Mouse (Mus musculus) liver, embryonic 15.5 days (tissue): ENCODE measurements around the gene Pik3ca. TPM values are rescaled to one million over a fixed set of nuclear protein-coding genes. Genes with fewer than 3 reads are reported as not detected.

Experiments used
- ATAC-seq: fragments of 200-750 bp; cut with Nextera tagmentation; 2 replicates; pipeline ENCODE4 v1.8.0; 2017; ENCODE audit warnings: moderate number of reproducible peaks, mild to moderate bottlenecking, moderate library complexity; ENCODE audit not compliant: insufficient read depth
- H3K27ac ChIP-seq: fragments of 300-500 bp; sonication (generic); replicated peaks from 2 replicates; pipeline ENCODE4 v1.5.1; 2015; ENCODE audit warnings: mild to moderate bottlenecking, inconsistent platforms
- H3K27me3 ChIP-seq: fragments of 300-500 bp; sonication (generic); 2 replicates; pipeline ENCODE4 v1.6.1; 2015; ENCODE audit warnings: mild to moderate bottlenecking, inconsistent platforms
- H3K36me3 ChIP-seq: fragments of 300-500 bp; sonication (generic); replicated peaks from 2 replicates; pipeline ENCODE4 v1.6.1; 2015; ENCODE audit warnings: moderate library complexity, mild to moderate bottlenecking, inconsistent platforms
- H3K4me1 ChIP-seq: fragments of 300-500 bp; sonication (generic); replicated peaks from 2 replicates; pipeline ENCODE4 v1.6.1; 2015; ENCODE audit warnings: inconsistent platforms
- H3K4me2 ChIP-seq: fragments of 300-500 bp; sonication (generic); 2 replicates; pipeline ENCODE4 v1.6.1; 2015; ENCODE audit warnings: moderate library complexity, mild to moderate bottlenecking, inconsistent platforms
- H3K4me3 ChIP-seq: fragments of 300-500 bp; sonication (generic); replicated peaks from 2 replicates; pipeline ENCODE4 v1.5.1; 2015; ENCODE audit warnings: mild to moderate bottlenecking, inconsistent platforms
- H3K9ac ChIP-seq: fragments of 300-500 bp; sonication (generic); 2 replicates; pipeline ENCODE4 v1.6.1; 2015; ENCODE audit warnings: moderate library complexity, mild to moderate bottlenecking, inconsistent platforms
- H3K9me3 ChIP-seq: fragments of 300-500 bp; sonication (generic); replicated peaks from 2 replicates; pipeline ENCODE4 v1.6.1; 2016; ENCODE audit warnings: inconsistent platforms
- WGBS: fragments of 180-500 bp; shearing (Covaris S2); methylation state at CpG from one replicate; pipeline ENCODE4 v1.1.7; 2015; ENCODE audit warnings: mixed read lengths; ENCODE audit not compliant: insufficient replicate concordance; 5-methylcytosine and 5-hydroxymethylcytosine counted together
- polyA plus RNA-seq: library from polyadenylated mRNA; unstranded; fragments of >200 nt; fragmentation: Nextera tagmentation; extraction: Ambion mirVana; gene quantifications from 2 replicates; pipeline ENCODE4 v1.2.1, GENCODE M21; 2015

The Pik3ca gene
- polyA plus RNA-seq, 1 experiment from 2014 or later, result 2.4 TPM

- H3K27ac ChIP-seq, result no peak overlapping the region
- H3K4me2 ChIP-seq, result no peak overlapping the region
- no peaks in the 10 kb centered on the region for H3K27me3 ChIP-seq
- H3K9ac ChIP-seq, result no peak overlapping the region
- peaks cover 76% of the 10 kb centered on the region for H3K4me1 ChIP-seq
- no peak overlapping the region for H3K4me3 ChIP-seq
- no peaks in the 10 kb centered on the region for H3K9me3 ChIP-seq
- no peaks in the 10 kb centered on the region for H3K36me3 ChIP-seq
- WGBS, result 65% methylated on average over 7 of the region's 7 CpGs
- no peak for ATAC-seq
Observed at GRCm38 (mm10) chr3:32402990-32403885, 5.8 kb downstream of the Pik3ca start.

GRCm38 (mm10) chr3:32405699-32406098, 8.2 kb downstream of the Pik3ca start:
- H3K9ac ChIP-seq, result no peak overlapping the region
- no peaks in the 10 kb centered on the region for H3K36me3 ChIP-seq
- WGBS, result 17% methylated on average over 1 of the region's 1 CpGs
- H3K27me3 ChIP-seq, result no peaks in the 10 kb centered on the region
- no peak overlapping the region for H3K27ac ChIP-seq
- no peaks in the 10 kb centered on the region for H3K9me3 ChIP-seq
- peaks cover 65% of the 10 kb centered on the region for H3K4me1 ChIP-seq
- ATAC-seq, result no peak
- no peak overlapping the region for H3K4me2 ChIP-seq
- H3K4me3 ChIP-seq, result no peak overlapping the region

GRCm38 (mm10) chr3:32406804-32407203, 9.3 kb downstream of the Pik3ca start:
- Histone ChIP-seq H3K36me3 (no peaks in the 10 kb centered on the region), H3K9me3 (no peaks in the 10 kb centered on the region), H3K4me3 (no peak overlapping the region), H3K27ac (no peak overlapping the region), H3K27me3 (no peaks in the 10 kb centered on the region), H3K4me2 (no peak overlapping the region), H3K4me1 (peaks cover 54% of the 10 kb centered on the region), H3K9ac (no peak overlapping the region)
- 46% methylated on average over 6 of the region's 6 CpGs for WGBS
- ATAC-seq, result no peak

GRCm38 (mm10) chr3:32408811-32409273, 11.4 kb downstream of the Pik3ca start:
- no peaks in the 10 kb centered on the region for H3K27me3 ChIP-seq
- H3K9me3 ChIP-seq, result no peaks in the 10 kb centered on the region
- no peak overlapping the region for H3K27ac ChIP-seq
- no peak overlapping the region for H3K9ac ChIP-seq
- H3K4me1 ChIP-seq, result peaks cover 48% of the 10 kb centered on the region
- ATAC-seq, result no peak
- no peaks in the 10 kb centered on the region for H3K36me3 ChIP-seq
- H3K4me2 ChIP-seq, result no peak overlapping the region
- H3K4me3 ChIP-seq, result no peak overlapping the region
- 70% methylated on average over 3 of the region's 3 CpGs for WGBS

- Histone ChIP-seq H3K4me2 (no peak overlapping the region), H3K9ac (no peak overlapping the region), H3K9me3 (no peaks in the 10 kb centered on the region), H3K36me3 (no peaks in the 10 kb centered on the region), H3K4me1 (peaks cover 26% of the 10 kb centered on the region), H3K4me3 (no peak overlapping the region), H3K27ac (no peak overlapping the region), H3K27me3 (no peaks in the 10 kb centered on the region)
- ATAC-seq, result no peak
- 72% methylated on average over 7 of the region's 7 CpGs for WGBS
Observed at GRCm38 (mm10) chr3:32412502-32413044, 15.1 kb downstream of the Pik3ca start.

GRCm38 (mm10) chr3:32414381-32414780, 16.9 kb downstream of the Pik3ca start:
- Histone ChIP-seq H3K4me3 (no peak overlapping the region), H3K27me3 (no peaks in the 10 kb centered on the region), H3K9me3 (no peaks in the 10 kb centered on the region), H3K36me3 (no peaks in the 10 kb centered on the region), H3K4me2 (no peak overlapping the region), H3K27ac (no peak overlapping the region), H3K4me1 (peaks cover 15% of the 10 kb centered on the region; the same call in 1 of the 2 replicates), H3K9ac (no peak overlapping the region)
- ATAC-seq, result no peak
- WGBS, result 60% methylated on average over 4 of the region's 4 CpGs

GRCm38 (mm10) chr3:32415370-32416309, 18.2 kb downstream of the Pik3ca start:
- 73% methylated on average over 3 of the region's 3 CpGs for WGBS
- Histone ChIP-seq H3K4me1 (peaks cover 15% of the 10 kb centered on the region; the same call in 1 of the 2 replicates), H3K4me3 (no peak overlapping the region), H3K9me3 (no peaks in the 10 kb centered on the region), H3K27me3 (no peaks in the 10 kb centered on the region), H3K27ac (no peak overlapping the region), H3K9ac (no peak overlapping the region), H3K4me2 (no peak overlapping the region), H3K36me3 (no peaks in the 10 kb centered on the region)
- ATAC-seq, result no peak

- Histone ChIP-seq H3K9ac (no peak overlapping the region), H3K27ac (no peak overlapping the region), H3K36me3 (no peaks in the 10 kb centered on the region), H3K4me1 (peaks cover 19% of the 10 kb centered on the region; the same call in 1 of the 2 replicates), H3K4me2 (no peak overlapping the region), H3K9me3 (no peaks in the 10 kb centered on the region), H3K27me3 (no peaks in the 10 kb centered on the region), H3K4me3 (no peak overlapping the region)
- WGBS, result 70% methylated on average over 5 of the region's 5 CpGs
- ATAC-seq, result no peak
Observed at GRCm38 (mm10) chr3:32417751-32418211, 20.3 kb downstream of the Pik3ca start.

- 14% methylated on average over 2 of the region's 2 CpGs for WGBS
Observed at GRCm38 (mm10) chr3:32419866-32420265, 22.4 kb downstream of the Pik3ca start.

GRCm38 (mm10) chr3:32421115-32422054, 23.9 kb downstream of the Pik3ca start:
- H3K9me3 ChIP-seq, result no peaks in the 10 kb centered on the region
- WGBS, result 59% methylated on average over 6 of the region's 6 CpGs
- no peak overlapping the region for H3K4me2 ChIP-seq
- ATAC-seq, result no peak
- no peak overlapping the region for H3K4me3 ChIP-seq
- no peak overlapping the region for H3K27ac ChIP-seq
- H3K36me3 ChIP-seq, result no peaks in the 10 kb centered on the region; the same call in 1 of the 2 replicates
- H3K27me3 ChIP-seq, result no peaks in the 10 kb centered on the region
- peaks cover 6% of the 10 kb centered on the region; the same call in 1 of the 2 replicates for H3K4me1 ChIP-seq
- no peak overlapping the region for H3K9ac ChIP-seq

More at GRCm38 (mm10) chr3:32419866-32420265, 22.4 kb downstream of the Pik3ca start:
- no peak overlapping the region for H3K9ac ChIP-seq
- no peak overlapping the region for H3K4me3 ChIP-seq
- H3K4me2 ChIP-seq, result no peak overlapping the region
- no peaks in the 10 kb centered on the region for H3K9me3 ChIP-seq
- H3K27me3 ChIP-seq, result no peaks in the 10 kb centered on the region
- no peak for ATAC-seq
- no peak overlapping the region for H3K27ac ChIP-seq
- H3K4me1 ChIP-seq, result peaks cover 12% of the 10 kb centered on the region; the same call in 1 of the 2 replicates
- no peaks in the 10 kb centered on the region for H3K36me3 ChIP-seq
